Mouse (Mus musculus) embryonic fibroblast, embryonic 13.5 days (primary cell): ENCODE data around the gene Thsd4.

ENCODE experiments used
- CTCF ChIP-seq: IDR thresholded peaks from 2 replicates; pipeline ENCODE4 v1.5.1; 2011; ENCODE audit warnings: mild to moderate bottlenecking, control low read depth, low read length, moderate library complexity, borderline replicate concordance; ENCODE audit not compliant: insufficient read depth
- POLR2A ChIP-seq: IDR thresholded peaks from 2 replicates; pipeline ENCODE4 v1.6.1; 2011; ENCODE audit warnings: low read depth, mild to moderate bottlenecking, control low read depth, low read length, moderate library complexity

DNA sequence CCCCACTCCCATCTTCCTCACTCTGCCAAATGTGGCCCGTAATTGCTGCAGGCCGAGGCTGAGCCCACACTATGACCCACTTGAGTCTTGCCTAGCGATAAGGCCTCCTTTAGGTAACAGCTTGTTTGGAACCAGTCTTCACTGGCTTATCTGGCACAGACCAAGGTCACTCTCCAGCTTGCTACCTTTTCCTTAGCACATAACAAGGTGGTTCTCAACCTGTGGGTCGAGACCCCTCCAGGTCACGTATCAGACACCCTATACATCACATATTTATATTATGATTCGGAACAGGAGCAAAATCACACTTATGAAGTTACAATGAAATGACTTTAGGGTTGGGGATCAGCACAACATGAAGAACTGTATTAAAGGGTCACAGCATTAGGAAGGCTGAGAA is 495.9 kb downstream of the Thsd4 start:
- no peak for TF ChIP-seq POLR2A
- no peak for TF ChIP-seq CTCF
